8 mouse cellular contexts compared by ENCODE assay signal in genomic region chr5:50457621-50458020, GRCm38 (mm10).
DNase-seq lines count a peak whose midpoint lies in the region; ATAC-seq lines count a peak whose summit lies in the region.

No protein-coding gene starts in this region.

- 68% methylated on average over 6 of the region's 6 CpGs for WGBS in forebrain, embryonic 12.5 days
- 81% methylated on average over 6 of the region's 6 CpGs for WGBS in forebrain, embryonic 10.5 days
- 55% methylated on average over 6 of the region's 6 CpGs for WGBS in liver, embryonic 12.5 days (ENCODE audit: insufficient replicate concordance)
- 76% methylated on average over 6 of the region's 6 CpGs for WGBS in intestine, embryonic 15.5 days

- no peaks in the 10 kb centered on the region for H3K36me3 ChIP-seq in forebrain, embryonic 12.5 days (replicated peaks)
- H3K36me3 ChIP-seq in forebrain, embryonic 10.5 days (replicated peaks) = no peaks in the 10 kb centered on the region
- H3K36me3 ChIP-seq in liver, embryonic 12.5 days = no peaks in the 10 kb centered on the region
- no peaks in the 10 kb centered on the region for H3K36me3 ChIP-seq in intestine, embryonic 15.5 days

- no peak overlapping the region for H3K4me2 ChIP-seq in forebrain, embryonic 12.5 days
- no peak overlapping the region for H3K4me2 ChIP-seq in liver, embryonic 12.5 days
- no peak overlapping the region for H3K4me2 ChIP-seq in intestine, embryonic 15.5 days (replicated peaks)

- DNase-seq in forebrain, embryonic 10.5 days (ENCODE audit: extremely low spot score, low spot score) = no peak
- DNase-seq in cerebellum, adult 8-10 months = peak; percentile 53
- peak; percentile 18 for DNase-seq in kidney, adult 9 months
- DNase-seq in left cerebral cortex, postnatal 36 days (ENCODE audit: low spot score in 2 of 2) = peak; percentile 34 to 46

- peak; percentile 60; the same call in 1 of the 2 replicates for ATAC-seq in forebrain, embryonic 12.5 days (ENCODE audit: low FRiP score)
- no peak for ATAC-seq in erythroblast, adult 5-6 weeks (replicated peaks; ENCODE audit: low FRiP score, poor library complexity, severe bottlenecking)
- no peak for ATAC-seq in liver, embryonic 12.5 days
- ATAC-seq in intestine, embryonic 15.5 days = no peak

- no peak overlapping the region for H3K9ac ChIP-seq in forebrain, embryonic 12.5 days
- no peak overlapping the region for H3K9ac ChIP-seq in liver, embryonic 12.5 days
- H3K9ac ChIP-seq in intestine, embryonic 15.5 days = no peak overlapping the region

- H3K4me1 ChIP-seq in forebrain, embryonic 12.5 days = no peaks in the 10 kb centered on the region
- H3K4me1 ChIP-seq in forebrain, embryonic 10.5 days = no peaks in the 10 kb centered on the region
- no peaks in the 10 kb centered on the region for H3K4me1 ChIP-seq in liver, embryonic 12.5 days
- no peaks in the 10 kb centered on the region for H3K4me1 ChIP-seq in intestine, embryonic 15.5 days (replicated peaks)

- no peaks in the 10 kb centered on the region for H3K27me3 ChIP-seq in forebrain, embryonic 12.5 days
- no peaks in the 10 kb centered on the region for H3K27me3 ChIP-seq in forebrain, embryonic 10.5 days (ENCODE audit: poor library complexity, severe bottlenecking)
- no peaks in the 10 kb centered on the region for H3K27me3 ChIP-seq in liver, embryonic 12.5 days (replicated peaks)
- no peaks in the 10 kb centered on the region for H3K27me3 ChIP-seq in intestine, embryonic 15.5 days (replicated peaks)

- no peak overlapping the region for H3K27ac ChIP-seq in forebrain, embryonic 12.5 days
- no peak overlapping the region for H3K27ac ChIP-seq in forebrain, embryonic 10.5 days
- H3K27ac ChIP-seq in liver, embryonic 12.5 days = no peak overlapping the region
- H3K27ac ChIP-seq in intestine, embryonic 15.5 days = no peak overlapping the region

- no peak overlapping the region for H3K4me3 ChIP-seq in forebrain, embryonic 12.5 days (replicated peaks)
- no peak overlapping the region for H3K4me3 ChIP-seq in forebrain, embryonic 10.5 days
- H3K4me3 ChIP-seq in liver, embryonic 12.5 days = no peak overlapping the region
- no peak overlapping the region for H3K4me3 ChIP-seq in intestine, embryonic 15.5 days (replicated peaks)

- H3K9me3 ChIP-seq in forebrain, embryonic 12.5 days = no peaks in the 10 kb centered on the region
- no peaks in the 10 kb centered on the region for H3K9me3 ChIP-seq in forebrain, embryonic 10.5 days
- 0 out of 2 replicates have a peak, but pooled peaks cover 3% of the 10 kb centered on the region for H3K9me3 ChIP-seq in liver, embryonic 12.5 days (replicated peaks)
- H3K9me3 ChIP-seq in intestine, embryonic 15.5 days = no peaks in the 10 kb centered on the region

- intact Hi-C loops in left cerebral cortex, postnatal 36 days (cut with DNase I) = no loop called here
